In genomic region chr8:72319921-72320802, GRCm38 (mm10) we compare ENCODE assay signal across 8 mouse cellular contexts. TPM values are rescaled to one million over a fixed set of nuclear protein-coding genes. Genes with fewer than 3 reads are reported as not detected.
DNase-seq lines count a peak whose midpoint lies in the region; ATAC-seq and TF ChIP-seq lines count a peak whose summit lies in the region.

No protein-coding gene starts in this region.

- WGBS in kidney, adult 2 months, result 8% methylated on average over 55 of the region's 55 CpGs
- 8% methylated on average over 50 of the region's 55 CpGs for WGBS in forebrain, postnatal 0 days
- WGBS in intestine, embryonic 16.5 days, result 7% methylated on average over 52 of the region's 55 CpGs
- 11% methylated on average over 37 of the region's 55 CpGs for WGBS in stomach, postnatal 0 days

- peak overlapping the region; percentile 63 for H3K4me3 ChIP-seq in kidney, adult 2 months (ENCODE audit: insufficient read depth, low read depth, low read length)
- peak overlapping the region; percentile 56 for H3K4me3 ChIP-seq in forebrain, postnatal 0 days (ENCODE audit: low read depth, low read length)
- peak overlapping the region; percentile 65 for H3K4me3 ChIP-seq in intestine, embryonic 16.5 days (ENCODE audit: low read length)
- peak overlapping the region; percentile 63 for H3K4me3 ChIP-seq in stomach, postnatal 0 days (ENCODE audit: low read depth, low read length)

- H3K27me3 ChIP-seq in kidney, adult 2 months (replicated peaks; ENCODE audit: control insufficient read depth, insufficient read depth, low read length), result no peaks in the 10 kb centered on the region
- H3K27me3 ChIP-seq in forebrain, postnatal 0 days (ENCODE audit: insufficient read depth, low read length), result peaks cover 17% of the 10 kb centered on the region
- peaks cover 32% of the 10 kb centered on the region for H3K27me3 ChIP-seq in intestine, embryonic 16.5 days (replicated peaks; ENCODE audit: control insufficient read depth, insufficient read depth, low read length)
- H3K27me3 ChIP-seq in stomach, postnatal 0 days (ENCODE audit: control insufficient read depth, insufficient read depth, low read length), result no peaks in the 10 kb centered on the region

- TF ChIP-seq EP300 in stomach, postnatal 0 days (optimal IDR thresholded peaks at IDR 0.05), result no peak

- H3K9ac ChIP-seq in forebrain, postnatal 0 days, result peak overlapping the region; percentile 58
- peak overlapping the region; percentile 71 for H3K9ac ChIP-seq in intestine, embryonic 16.5 days (ENCODE audit: low read depth, low read length)
- H3K9ac ChIP-seq in stomach, postnatal 0 days (ENCODE audit: low read length), result peak overlapping the region; percentile 80

- no peak for ATAC-seq in forebrain, postnatal 0 days
- ATAC-seq in intestine, embryonic 16.5 days, result no peak
- no peak for ATAC-seq in stomach, postnatal 0 days (ENCODE audit: low FRiP score, low TSS enrichment)

- peak overlapping the region; percentile 83 for H3K4me2 ChIP-seq in forebrain, postnatal 0 days (ENCODE audit: low read depth)
- peak overlapping the region; percentile 96 for H3K4me2 ChIP-seq in intestine, embryonic 16.5 days (ENCODE audit: low read depth, low read length)
- H3K4me2 ChIP-seq in stomach, postnatal 0 days (replicated peaks; ENCODE audit: low read depth), result peak overlapping the region; percentile 98

- no peak for TF ChIP-seq CTCF in kidney, adult 2 months (conservative IDR thresholded peaks at IDR 0.05; ENCODE audit: insufficient read depth, insufficient read length, low read depth, low read length)
- no peak for TF ChIP-seq CTCF in forebrain, postnatal 0 days (IDR thresholded peaks at IDR 0.05; ENCODE audit: low read depth)
- no peak for TF ChIP-seq CTCF in stomach, postnatal 0 days (IDR thresholded peaks at IDR 0.05; ENCODE audit: low read depth)

- TF ChIP-seq POLR2A in kidney, adult 2 months (IDR thresholded peaks at IDR 0.05; ENCODE audit: low read depth, low read length), result no peak

- H3K9me3 ChIP-seq in forebrain, postnatal 0 days (ENCODE audit: low read length), result no peaks in the 10 kb centered on the region
- H3K9me3 ChIP-seq in intestine, embryonic 16.5 days (ENCODE audit: control insufficient read depth, low read length), result no peaks in the 10 kb centered on the region
- H3K9me3 ChIP-seq in stomach, postnatal 0 days (ENCODE audit: control insufficient read depth, low read length), result no peaks in the 10 kb centered on the region

- H3K27ac ChIP-seq in kidney, adult 2 months (ENCODE audit: insufficient read depth, low read depth, low read length), result peak overlapping the region; percentile 70
- H3K27ac ChIP-seq in forebrain, postnatal 0 days (ENCODE audit: low read depth, low read length), result no peak overlapping the region
- H3K27ac ChIP-seq in intestine, embryonic 16.5 days (ENCODE audit: low read length), result no peak overlapping the region
- H3K27ac ChIP-seq in stomach, postnatal 0 days (replicated peaks), result peak overlapping the region; percentile 81; the same call in 1 of the 2 replicates

- no peaks in the 10 kb centered on the region for H3K36me3 ChIP-seq in kidney, adult 2 months (ENCODE audit: control insufficient read depth, insufficient read depth, low read length)
- H3K36me3 ChIP-seq in forebrain, postnatal 0 days (ENCODE audit: insufficient read depth), result no peaks in the 10 kb centered on the region
- no peaks in the 10 kb centered on the region for H3K36me3 ChIP-seq in intestine, embryonic 16.5 days (ENCODE audit: control insufficient read depth, insufficient read depth, low read length)
- peaks cover 3% of the 10 kb centered on the region; the same call in 1 of the 2 replicates for H3K36me3 ChIP-seq in stomach, postnatal 0 days (ENCODE audit: control insufficient read depth, insufficient read depth, low read length)

- H3K4me1 ChIP-seq in kidney, adult 2 months (ENCODE audit: control insufficient read depth, insufficient read depth, low read length), result no peaks in the 10 kb centered on the region
- no peaks in the 10 kb centered on the region for H3K4me1 ChIP-seq in forebrain, postnatal 0 days (ENCODE audit: insufficient read depth)
- H3K4me1 ChIP-seq in intestine, embryonic 16.5 days (ENCODE audit: control insufficient read depth, insufficient read depth, low read length), result peaks cover 14% of the 10 kb centered on the region
- H3K4me1 ChIP-seq in stomach, postnatal 0 days (replicated peaks; ENCODE audit: control insufficient read depth, insufficient read depth), result no peaks in the 10 kb centered on the region; the same call in 1 of the 2 replicates

- DNase-seq in kidney, adult 2 months, result peak; percentile 40
- DNase-seq in kidney, adult 9 months, result no peak
- peak; percentile 51 for DNase-seq in ZHBTc4 (ENCODE audit: low read depth, low spot score)
- peak; percentile 11 for DNase-seq in forebrain, postnatal 0 days
- peak; percentile 42 to 47 for DNase-seq in lung, postnatal 4 days
- peak; percentile 32 for DNase-seq in stomach, postnatal 0 days (ENCODE audit: low spot score)
- no peak for DNase-seq in frontal cortex, postnatal 10 days (ENCODE audit: low spot score in 2 of 2)

RNA-seq across cellular contexts. Expression of gene Klf2, which starts 1.3 kb away (rescaled TPM):
- polyA plus RNA-seq in kidney, adult 2 months (2012; rRNA removed), result 20.9 and 22.2 TPM in 2 replicates
- total RNA-seq in forebrain, postnatal 0 days (2014; rRNA removed), result 3.8 and 4.0 TPM in 2 replicates
- polyA plus RNA-seq in forebrain, postnatal 0 days (2015; fragmentation: Nextera tagmentation; extraction: Ambion mirVana), result 9.5 and 10.1 TPM in 2 replicates
- 3.6 and 5.1 TPM in 2 replicates for polyA plus RNA-seq in intestine, embryonic 16.5 days (2015; fragmentation: Nextera tagmentation; extraction: Ambion mirVana)
- 9.5 and 11.1 TPM in 2 replicates for polyA plus RNA-seq in stomach, postnatal 0 days (2015; fragmentation: Nextera tagmentation; extraction: Ambion mirVana)

RNA-seq across cellular contexts. Expression of gene Gm10282, which starts 15.1 kb away (rescaled TPM):
- polyA plus RNA-seq in kidney, adult 2 months (2012; rRNA removed), result 1.8 and 2.8 TPM in 2 replicates
- total RNA-seq in forebrain, postnatal 0 days (2014; rRNA removed), result 4.5 and 4.7 TPM in 2 replicates
- polyA plus RNA-seq in forebrain, postnatal 0 days (2015; fragmentation: Nextera tagmentation; extraction: Ambion mirVana), result 14.9 and 15.4 TPM in 2 replicates
- 14.3 and 18.9 TPM in 2 replicates for polyA plus RNA-seq in intestine, embryonic 16.5 days (2015; fragmentation: Nextera tagmentation; extraction: Ambion mirVana)
- 9.6 and 9.9 TPM in 2 replicates for polyA plus RNA-seq in stomach, postnatal 0 days (2015; fragmentation: Nextera tagmentation; extraction: Ambion mirVana)

Comparison
In these comparisons a context has a peak if more than half of its experiments do, and no peak if none do; other contexts are left out.
1. DNase-seq: peak in kidney, adult 2 months (single experiment), ZHBTc4 (single experiment), forebrain, postnatal 0 days (single experiment), lung, postnatal 4 days (2 of 2) and stomach, postnatal 0 days (single experiment); none in kidney, adult 9 months (single experiment) and frontal cortex, postnatal 10 days (0 of 2).
2. H3K27ac ChIP-seq: peak in kidney, adult 2 months (single experiment) and stomach, postnatal 0 days (single experiment); none in forebrain, postnatal 0 days (single experiment) and intestine, embryonic 16.5 days (single experiment).
3. Peak in every context shown above with its lines, with median percentiles within 50 percentile points of each other: H3K4me3 ChIP-seq, H3K4me2 ChIP-seq and H3K9ac ChIP-seq.